Mouse (Mus musculus): Measurements from ENCODE around the gene 2210016L21Rik. TPM values are rescaled to one million over a fixed set of nuclear protein-coding genes. Genes with fewer than 3 reads are reported as not detected.

2210016L21Rik gene
- polyA plus RNA-seq, 1 experiment, result 13.7 TPM

- WGBS, result 39% methylated on average over 9 of the region's 9 CpGs
Measured at GRCm38 (mm10) chr5:114972201-114972600, 30.2 kb downstream of the 2210016L21Rik start.

GRCm38 (mm10) chr5:114973131-114973530 lies 31.2 kb downstream of the 2210016L21Rik start:
- no peak for DNase-seq (ENCODE audit: low read depth, low spot score)
- WGBS, result 63% methylated on average over 8 of the region's 8 CpGs

More at GRCm38 (mm10) chr5:114972201-114972600, 30.2 kb downstream of the 2210016L21Rik start:
- no peak for DNase-seq (ENCODE audit: low read depth, low spot score)

- no peak for DNase-seq (ENCODE audit: low read depth, low spot score)
Measured at GRCm38 (mm10) chr5:114976935-114977334, 35.0 kb downstream of the 2210016L21Rik start.

- no peak for DNase-seq (ENCODE audit: low read depth, low spot score)
- 15% methylated on average over 11 of the region's 11 CpGs for WGBS
Measured at GRCm38 (mm10) chr5:114978473-114978872, 36.5 kb downstream of the 2210016L21Rik start.

- WGBS, result 4% methylated on average over 6 of the region's 6 CpGs
- DNase-seq (ENCODE audit: low read depth, low spot score), result no peak
Measured at GRCm38 (mm10) chr5:114978888-114979249, 36.9 kb downstream of the 2210016L21Rik start.

- 10% methylated on average over 32 of the region's 32 CpGs for WGBS
Measured at GRCm38 (mm10) chr5:114979250-114980121, 37.5 kb downstream of the 2210016L21Rik start.

GRCm38 (mm10) chr5:114980122-114980748 lies 38.3 kb downstream of the 2210016L21Rik start:
- no peak for DNase-seq (ENCODE audit: low read depth, low spot score)
- WGBS, result 63% methylated on average over 16 of the region's 16 CpGs

More at GRCm38 (mm10) chr5:114979250-114980121, 37.5 kb downstream of the 2210016L21Rik start:
- DNase-seq (ENCODE audit: low read depth, low spot score), result no peak

GRCm38 (mm10) chr5:114982001-114982400 lies 40.0 kb downstream of the 2210016L21Rik start:
- 75% methylated on average over 15 of the region's 15 CpGs for WGBS

GRCm38 (mm10) chr5:114985074-114985473 lies 43.1 kb downstream of the 2210016L21Rik start:
- no peak for DNase-seq (ENCODE audit: low read depth, low spot score)

More at GRCm38 (mm10) chr5:114982001-114982400, 40.0 kb downstream of the 2210016L21Rik start:
- DNase-seq (ENCODE audit: low read depth, low spot score), result no peak

- whole genome bisulfite sequencing, result 86% methylated on average over 16 of the region's 16 CpGs
- no peak for DNase-seq (ENCODE audit: low read depth, low spot score)
Measured at GRCm38 (mm10) chr5:114996447-114996846, 54.5 kb downstream of the 2210016L21Rik start.

- WGBS, result 68% methylated on average over 6 of the region's 6 CpGs
- no peak for DNase-seq (ENCODE audit: low read depth, low spot score)
Measured at GRCm38 (mm10) chr5:114997327-114997726, 55.4 kb downstream of the 2210016L21Rik start.

Other genes starting within 250 kb of the 2210016L21Rik start
- gene Tchp, start 234.4 kb upstream of the 2210016L21Rik start, polyA plus RNA-seq (2012; rRNA removed), result 6.5 and 9.4 TPM in 2 replicates
- 98.4 and 131 TPM in 2 replicates for gene Ankrd13a, start 167.5 kb upstream of the 2210016L21Rik start, polyA plus RNA-seq (2012; rRNA removed)
- 23.1 and 29.7 TPM in 2 replicates for gene Git2, start 166.6 kb upstream of the 2210016L21Rik start, polyA plus RNA-seq (2012; rRNA removed)
- 14.6 and 17.6 TPM in 2 replicates for gene 1500011B03Rik, start 118.7 kb upstream of the 2210016L21Rik start, polyA plus RNA-seq (2012; rRNA removed)
- not detected in 2 replicates for gene 4930519G04Rik, start 88.5 kb upstream of the 2210016L21Rik start, polyA plus RNA-seq (2012; rRNA removed)
- not detected in 2 replicates for gene Gm9936, start 83.5 kb upstream of the 2210016L21Rik start, polyA plus RNA-seq (2012; rRNA removed)
- 20.7 and 47.4 TPM in 2 replicates for gene Oasl2, start 45.2 kb upstream of the 2210016L21Rik start, polyA plus RNA-seq (2012; rRNA removed)
- 59.3 and 95.6 TPM in 2 replicates for gene Oasl1, start 18.9 kb upstream of the 2210016L21Rik start, polyA plus RNA-seq (2012; rRNA removed)
- gene Hnf1a, start 28.9 kb downstream of the 2210016L21Rik start, polyA plus RNA-seq (2012; rRNA removed), result 12.3 and 13.6 TPM in 2 replicates
- gene Sppl3, start 69.0 kb downstream of the 2210016L21Rik start, polyA plus RNA-seq (2012; rRNA removed), result 71.4 and 79.1 TPM in 2 replicates
- gene Gm10401, start 156.1 kb downstream of the 2210016L21Rik start, polyA plus RNA-seq (2012; rRNA removed), result 0.23 and 0.32 TPM in 2 replicates
- gene Acads, start 177.2 kb downstream of the 2210016L21Rik start, polyA plus RNA-seq (2012; rRNA removed), result 114 and 119 TPM in 2 replicates
- 33.6 and 35.6 TPM in 2 replicates for gene Unc119b, start 192.8 kb downstream of the 2210016L21Rik start, polyA plus RNA-seq (2012; rRNA removed)
- 131 and 153 TPM in 2 replicates for gene Mlec, start 216.0 kb downstream of the 2210016L21Rik start, polyA plus RNA-seq (2012; rRNA removed)